Mouse (Mus musculus) kidney, postnatal 4 days (tissue): ENCODE results near the gene Frmd4b.
A peak's percentile ranks its signal among the peaks of the same experiment; 100 is the strongest.
"Not testable (repeated sequence)": the region's sequence is repeated elsewhere in the genome, so short reads cannot be mapped to it uniquely, and the experiment has no call there.

ENCODE experiments used
- DNase-seq, 2 experiments: peaks; one replicate each; pipeline ENCODE4 v3.0.0; 2021; ENCODE audit warnings: mixed read lengths in 2 of 2

The Frmd4b gene

GRCm38 (mm10) chr6:97283676-97284075 lies 333.7 kb downstream of the Frmd4b start:
- no peak for DNase-seq

- DNase-seq: peak in 1 of 2 experiments; percentile 33
These were observed 338.5 kb downstream of the Frmd4b start for GRCm38 (mm10) chr6:97278878-97279277.

DNA sequence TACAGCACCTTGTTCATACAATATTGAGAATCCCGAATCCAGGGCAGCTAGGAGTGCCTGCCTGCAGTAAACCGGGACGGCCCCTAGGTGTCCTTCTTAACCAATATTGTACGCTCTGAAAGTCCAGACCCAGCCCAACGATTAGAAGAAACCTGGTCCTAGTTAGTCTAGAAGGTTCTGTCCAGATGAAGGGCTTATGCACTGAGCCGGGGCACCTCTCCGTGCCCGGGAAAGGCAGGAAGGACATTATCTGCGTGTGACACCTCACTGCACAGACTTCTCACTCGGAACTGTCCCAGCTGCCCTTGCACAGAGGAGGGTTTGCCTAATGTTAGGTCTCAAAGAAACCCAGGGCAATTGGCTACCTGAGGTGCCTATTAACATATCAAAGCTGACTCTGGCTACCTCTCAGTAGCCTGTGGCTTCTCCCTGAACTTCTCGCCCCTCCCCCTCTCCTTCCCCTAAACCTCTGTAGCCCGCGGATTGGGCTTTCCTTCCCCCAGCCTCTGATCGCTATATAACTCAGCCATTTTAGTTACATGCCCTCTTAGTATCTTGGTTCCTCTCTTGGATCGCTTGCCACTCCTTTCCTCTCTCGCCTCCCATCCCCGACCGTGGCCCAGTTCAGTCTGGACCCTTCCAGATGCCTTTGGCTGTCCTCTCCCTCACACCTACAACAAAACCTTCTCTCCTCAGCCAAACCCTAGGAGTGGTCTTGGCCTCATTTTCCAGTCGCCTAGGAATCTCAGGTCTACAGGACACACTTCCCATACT lies 339.1 kb downstream of the Frmd4b start:
- peak; percentile 85 to 89 for DNase-seq

DNA sequence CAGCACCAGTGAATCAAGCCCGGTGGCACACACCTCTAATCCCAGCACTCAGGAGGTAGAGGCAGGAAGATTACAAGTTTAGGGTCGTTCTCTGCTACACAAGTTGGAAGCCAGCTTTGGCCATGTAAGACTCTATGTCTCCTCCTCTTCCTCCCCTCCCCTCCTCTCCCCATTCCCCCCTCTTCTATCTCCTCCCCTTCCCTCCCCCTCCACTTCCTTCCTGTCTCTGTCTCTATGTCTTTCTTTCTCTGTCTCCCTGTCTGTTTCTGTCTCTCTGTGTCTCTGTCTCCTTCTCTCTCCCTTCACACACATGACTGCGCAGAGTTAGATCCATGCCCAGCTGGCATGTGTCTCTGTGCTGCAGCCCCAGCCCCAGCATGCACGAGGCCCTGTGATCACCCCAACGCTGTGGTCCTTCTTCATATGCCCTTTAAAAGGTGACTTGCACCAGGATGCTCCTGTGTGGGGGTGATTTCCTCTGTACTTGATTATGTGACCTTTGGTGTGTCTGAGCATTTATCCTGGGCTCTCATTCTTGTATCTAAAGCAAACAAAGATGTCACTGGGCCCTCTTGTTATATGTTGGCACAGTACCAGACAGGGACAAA lies 340.3 kb downstream of the Frmd4b start:
- DNase-seq: no peak

GRCm38 (mm10) chr6:97276366-97276765 lies 341.0 kb downstream of the Frmd4b start:
- peak in 1 of 2 experiments; percentile 28 for DNase-seq

GRCm38 (mm10) chr6:97275760-97276159 lies 341.6 kb downstream of the Frmd4b start:
- DNase-seq: no peak

GRCm38 (mm10) chr6:97273777-97274176 lies 343.6 kb downstream of the Frmd4b start:
- no peak for DNase-seq

GRCm38 (mm10) chr6:97273058-97273710 lies 344.2 kb downstream of the Frmd4b start:
- DNase-seq: no peak

- no peak for DNase-seq
These were observed 345.0 kb downstream of the Frmd4b start for GRCm38 (mm10) chr6:97272349-97272748.

- no peak for DNase-seq
These were observed 347.7 kb downstream of the Frmd4b start for GRCm38 (mm10) chr6:97269596-97269995.

DNA sequence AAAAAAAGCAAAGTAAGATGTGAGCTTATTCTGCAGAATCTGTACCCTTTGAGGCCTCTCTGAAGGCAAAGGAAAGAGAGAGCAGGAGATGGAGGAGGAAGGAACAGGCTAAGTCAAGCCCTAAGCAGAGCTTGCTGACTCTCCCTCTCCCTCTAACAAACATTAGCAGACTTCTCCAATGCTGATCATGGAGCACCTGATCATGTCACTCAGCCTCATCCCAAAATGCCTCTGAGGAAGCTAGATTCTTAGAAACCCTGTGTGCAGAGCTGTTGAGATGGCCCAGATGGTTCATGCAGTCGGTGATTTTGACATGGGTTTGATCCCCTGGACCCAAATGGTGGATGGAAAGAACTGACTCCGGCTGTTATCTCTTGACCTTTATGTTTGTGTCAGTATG lies 350.2 kb downstream of the Frmd4b start:
- no peak for DNase-seq

- DNase-seq: no peak
These were observed 350.7 kb downstream of the Frmd4b start for GRCm38 (mm10) chr6:97266661-97267060.

GRCm38 (mm10) chr6:97265705-97266104 lies 351.6 kb downstream of the Frmd4b start:
- no peak for DNase-seq

GRCm38 (mm10) chr6:97265240-97265639 lies 352.1 kb downstream of the Frmd4b start:
- no peak for DNase-seq

DNA sequence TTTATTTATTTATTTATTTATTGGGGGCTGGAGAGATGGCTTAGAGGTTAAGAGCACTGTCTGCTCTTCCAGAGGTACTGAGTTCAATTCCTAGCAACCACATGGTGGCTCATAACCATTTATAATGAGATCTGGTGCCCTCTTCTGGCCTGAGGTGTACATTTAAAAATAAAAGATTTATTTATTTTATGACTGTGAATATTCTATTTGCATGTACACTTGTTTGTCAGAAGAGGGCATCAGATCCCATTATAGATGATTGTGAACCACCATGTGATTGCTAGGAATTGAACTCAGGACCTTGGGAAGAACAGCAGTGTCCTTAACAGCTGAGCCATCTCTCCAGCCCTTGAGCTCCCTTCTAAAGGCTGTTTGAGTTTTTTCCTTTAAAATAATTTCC lies 353.6 kb downstream of the Frmd4b start:
- DNase-seq: not testable (repeated sequence)

DNA sequence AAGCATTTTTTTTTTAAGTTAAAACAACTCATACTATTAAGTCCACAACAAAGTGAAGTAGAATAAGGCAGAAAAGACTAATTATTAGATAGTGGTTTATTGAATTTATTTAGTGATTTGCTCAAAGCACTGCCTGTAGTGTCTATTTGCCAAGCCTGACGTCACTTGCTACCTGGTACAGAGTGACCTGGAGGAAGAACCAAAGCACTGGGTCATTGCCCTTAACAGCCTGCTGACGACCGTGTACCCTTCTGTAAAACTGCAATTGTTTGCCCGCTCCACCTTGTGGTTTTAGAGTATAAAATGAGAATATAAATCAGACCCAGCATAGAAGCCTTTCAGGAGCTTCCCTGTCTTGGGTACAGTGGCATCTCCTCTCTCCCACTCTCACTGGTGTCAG lies 355.1 kb downstream of the Frmd4b start:
- no peak for DNase-seq

DNA sequence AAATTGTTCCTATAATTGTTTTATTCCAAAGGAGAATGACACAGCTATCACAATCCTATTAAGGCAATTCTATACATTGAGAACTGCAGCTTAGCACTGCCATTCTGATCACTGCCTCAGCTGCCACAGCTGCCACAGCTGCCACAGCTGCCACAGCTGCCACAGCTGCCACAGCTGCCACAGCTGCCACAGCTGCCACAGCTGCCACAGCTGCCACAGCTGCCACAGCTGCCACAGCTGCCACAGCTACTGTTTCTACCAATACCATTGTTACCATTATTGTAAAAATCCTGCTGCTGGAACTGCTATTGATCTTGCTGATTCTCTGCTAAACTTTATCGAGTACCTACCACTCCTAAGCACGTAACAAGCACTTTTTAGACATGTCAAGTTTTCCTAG lies 357.4 kb downstream of the Frmd4b start:
- DNase-seq: not testable (repeated sequence)

DNA sequence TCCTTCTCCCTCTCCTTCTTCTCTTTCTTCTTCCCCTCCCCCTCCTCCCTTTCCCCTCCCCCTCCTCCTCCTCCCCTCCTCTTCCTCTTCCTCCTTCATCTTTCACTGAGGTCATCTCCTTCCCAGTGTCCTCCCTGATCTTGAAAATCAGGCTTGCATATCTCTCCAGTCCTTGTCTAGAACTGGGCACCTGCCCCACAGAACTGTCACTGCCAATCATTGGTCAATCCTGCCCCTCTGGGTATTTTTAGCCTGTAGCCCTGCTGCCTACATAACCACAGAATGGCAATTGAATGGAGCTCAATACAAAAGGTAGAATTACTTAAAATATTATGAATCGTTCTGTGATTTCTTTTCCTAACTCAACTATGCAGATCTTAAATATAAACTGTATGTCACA lies 358.9 kb downstream of the Frmd4b start:
- no peak for DNase-seq

DNA sequence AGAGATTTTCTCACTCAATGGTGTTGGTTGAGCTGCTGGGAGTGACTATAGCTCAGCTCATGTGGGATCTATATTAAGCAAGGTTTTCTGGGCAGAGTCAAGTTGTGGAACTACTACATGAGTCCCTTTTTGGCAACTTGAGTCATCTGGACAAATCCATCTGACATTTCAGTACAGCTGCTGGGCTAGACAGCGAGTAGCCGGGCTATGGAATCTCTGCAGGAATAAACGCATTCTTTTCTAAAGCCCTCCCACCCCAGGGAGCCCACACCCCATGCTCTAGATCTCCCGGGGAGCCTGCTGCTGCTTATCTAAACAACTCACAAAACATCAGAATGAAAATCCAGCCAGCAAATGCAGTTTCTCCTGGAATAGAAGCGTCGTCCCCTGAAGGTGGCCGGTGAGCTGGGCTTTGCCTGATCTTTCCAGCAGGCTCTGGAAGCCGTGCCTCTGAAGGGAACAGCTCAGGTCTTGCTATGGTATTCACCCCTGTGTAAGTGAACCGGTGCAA lies 364.6 kb downstream of the Frmd4b start, which contains the start of gene Lmod3:
Gene Lmod3, minus strand, starts transcription at position 49 of the 511 bp plus-strand sequence.
- DNase-seq: peak in 1 of 2 experiments; percentile 8

DNA sequence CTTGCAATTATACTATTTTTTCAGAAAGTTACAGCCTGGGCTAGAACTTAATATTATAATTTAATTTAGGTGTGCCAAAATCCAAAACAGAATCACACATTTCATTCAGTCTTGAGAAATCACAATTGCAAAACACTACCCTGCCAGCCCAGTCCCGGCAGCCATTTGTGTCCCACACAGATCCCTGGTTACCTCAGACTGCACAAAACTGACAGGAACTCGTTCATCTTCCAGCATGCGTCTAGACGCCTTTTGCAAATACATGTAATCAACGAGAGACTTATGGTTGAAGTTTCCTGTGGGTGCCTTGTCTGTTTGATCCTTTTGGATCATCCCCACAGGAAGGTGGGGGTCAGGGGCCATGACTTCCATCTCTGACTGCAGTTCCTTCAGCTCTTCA lies 365.3 kb downstream of the Frmd4b start:
- DNase-seq: peak in 1 of 2 experiments; percentile 17

GRCm38 (mm10) chr6:97250966-97251365 lies 366.4 kb downstream of the Frmd4b start:
- DNase-seq: peak; percentile 65 to 71

DNA sequence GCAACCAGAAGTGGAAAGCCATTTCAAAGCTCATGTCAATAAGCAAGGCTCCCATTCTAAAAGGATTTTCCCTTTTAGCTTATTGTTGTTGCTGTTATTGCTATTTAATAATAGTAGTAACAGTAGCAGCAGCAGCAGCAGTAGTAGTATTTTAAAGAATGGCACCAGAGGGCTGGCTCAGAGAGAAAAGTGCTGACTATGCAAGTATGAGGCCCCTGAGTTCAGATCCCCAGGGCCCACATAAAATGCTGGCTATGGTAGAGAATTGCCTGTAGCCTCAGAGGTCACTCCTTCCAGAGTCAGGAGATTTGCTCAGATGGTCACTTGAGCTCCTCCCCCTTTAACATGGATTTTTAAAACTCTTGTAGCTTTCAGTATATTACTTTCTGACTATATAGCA lies 372.1 kb downstream of the Frmd4b start:
- no peak for DNase-seq

DNA sequence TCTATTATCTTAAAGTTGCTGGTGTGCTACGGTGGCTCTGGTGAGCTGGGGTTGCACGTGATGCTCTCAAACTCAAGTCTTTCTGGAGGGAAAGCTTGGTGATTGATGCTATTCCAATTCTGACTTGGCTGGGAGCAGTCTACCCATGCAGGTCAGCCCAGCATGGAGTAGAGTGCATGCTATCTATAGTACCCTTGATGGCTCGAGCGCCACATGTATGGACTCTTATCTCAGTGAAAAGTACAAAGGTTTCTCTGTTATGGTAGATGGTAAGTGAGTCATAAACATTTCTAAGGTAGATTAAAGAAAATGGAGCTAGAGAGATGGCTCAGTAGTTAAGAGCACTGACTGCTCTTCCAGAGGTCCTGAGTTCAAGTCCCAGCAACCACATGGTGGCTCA lies 374.8 kb downstream of the Frmd4b start:
- DNase-seq: no peak

DNA sequence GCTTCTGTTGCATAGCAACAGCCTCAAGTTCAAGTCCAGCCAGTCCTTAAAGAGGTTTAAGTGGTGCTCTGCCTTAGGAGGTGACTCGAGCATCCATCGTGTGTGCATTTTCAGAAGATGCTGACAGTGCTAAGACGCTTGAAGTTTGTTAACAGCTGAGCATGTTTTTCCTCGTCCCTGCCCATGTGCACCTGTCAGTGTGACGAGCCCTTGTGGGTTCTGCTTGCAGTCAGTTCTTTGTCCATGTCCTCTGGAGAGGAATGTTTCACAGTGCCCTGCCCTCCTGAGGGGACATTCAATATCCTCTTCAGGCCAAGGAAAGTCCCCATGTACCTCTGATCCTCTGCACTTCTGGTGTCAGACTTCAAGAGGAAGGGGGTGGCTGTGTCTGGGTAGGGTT lies 377.2 kb downstream of the Frmd4b start:
- no peak for DNase-seq
